Mouse (Mus musculus) olfactory bulb, adult 2 months (tissue): ENCODE measurements around the gene Rapgef2.

ENCODE experiments used
- CTCF ChIP-seq: fragments of 200-500 bp; IDR thresholded peaks from 2 replicates; pipeline ENCODE4 v1.5.1; 2012; ENCODE audit warnings: low read depth, mild to moderate bottlenecking, low read length, moderate library complexity; ENCODE audit not compliant: insufficient read depth
- POLR2A ChIP-seq: fragments of 200-500 bp; IDR thresholded peaks from 2 replicates; pipeline ENCODE4 v1.6.1; 2012; ENCODE audit warnings: mild to moderate bottlenecking, low read depth, low read length, moderate library complexity; ENCODE audit not compliant: insufficient read depth

DNA sequence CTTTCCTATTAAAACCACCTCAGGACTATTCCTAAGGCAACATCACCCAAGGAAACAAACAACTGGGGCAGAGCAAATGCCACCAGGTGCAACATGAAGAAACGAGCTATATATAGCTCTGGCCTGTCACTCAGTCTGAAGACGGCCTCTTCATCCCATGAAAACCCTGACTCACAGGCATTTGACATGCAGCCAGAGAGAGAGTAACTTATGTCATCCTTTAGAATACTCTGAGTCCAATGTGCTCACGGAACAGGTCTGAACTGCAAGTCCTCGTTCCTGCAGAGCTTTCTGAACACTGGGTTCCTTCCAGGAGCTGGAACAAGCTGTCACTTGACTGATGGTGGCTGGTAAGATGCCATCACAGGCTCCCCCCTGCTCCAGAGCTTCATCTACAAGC lies 93.3 kb downstream of the Rapgef2 start:
- no peak for TF ChIP-seq CTCF
- no peak for TF ChIP-seq POLR2A
